Mouse (Mus musculus) stomach, embryonic 14.5 days (tissue): ENCODE data around the gene Sort1. TPM values are rescaled to one million over a fixed set of nuclear protein-coding genes. Genes with fewer than 3 reads are reported as not detected.

Experiments
- ATAC-seq: fragments of 200-750 bp; cut with Nextera tagmentation; 2 replicates; pipeline ENCODE4 v1.8.0; 2017; ENCODE audit warnings: low read depth, moderate TSS enrichment; ENCODE audit not compliant: insufficient number of reproducible peaks, insufficient read depth, low FRiP score
- H3K27ac ChIP-seq: fragments of 300-500 bp; sonication (generic); 2 replicates; pipeline ENCODE4 v1.5.1; 2014; ENCODE audit warnings: mild to moderate bottlenecking, low read length, moderate library complexity, mixed read lengths
- H3K27me3 ChIP-seq: fragments of 300-500 bp; sonication (generic); 2 replicates; pipeline ENCODE4 v1.6.1; 2014; ENCODE audit warnings: low read length, control low read depth, mixed read lengths; ENCODE audit not compliant: control insufficient read depth, insufficient read depth
- H3K36me3 ChIP-seq: fragments of 300-500 bp; sonication (generic); 2 replicates; pipeline ENCODE4 v1.6.1; 2014; ENCODE audit warnings: mild to moderate bottlenecking, control low read depth, low read length, moderate library complexity, mixed read lengths; ENCODE audit not compliant: control insufficient read depth, insufficient read depth
- H3K4me1 ChIP-seq: fragments of 300-500 bp; sonication (generic); 2 replicates; pipeline ENCODE4 v1.6.1; 2014; ENCODE audit warnings: low read length, control low read depth, mixed read lengths; ENCODE audit not compliant: control insufficient read depth, insufficient read depth
- H3K4me2 ChIP-seq: fragments of 300-500 bp; sonication (generic); replicated peaks from 2 replicates; pipeline ENCODE4 v1.6.1; 2014; ENCODE audit warnings: low read depth, low read length, control low read depth
- H3K4me3 ChIP-seq: fragments of 300-500 bp; sonication (generic); 2 replicates; pipeline ENCODE4 v1.5.1; 2014; ENCODE audit warnings: low read depth, low read length, control low read depth
- H3K9ac ChIP-seq: fragments of 300-500 bp; sonication (generic); replicated peaks from 2 replicates; pipeline ENCODE4 v1.6.1; 2014; ENCODE audit warnings: low read depth, mild to moderate bottlenecking, control low read depth, low read length, moderate library complexity, mixed read lengths
- H3K9me3 ChIP-seq: fragments of 300-500 bp; sonication (generic); 2 replicates; pipeline ENCODE4 v1.6.1; 2016; ENCODE audit warnings: low read depth, low read length, control low read depth; ENCODE audit not compliant: control insufficient read depth
- WGBS: fragments of 180-500 bp; shearing (Covaris S2); extraction: QIAGEN DNeasy Blood & Tissue Kit; methylation state at CpG from one replicate; pipeline ENCODE4 v1.1.7; 2014; 5-methylcytosine and 5-hydroxymethylcytosine counted together
- polyA plus RNA-seq: library from polyadenylated mRNA; unstranded; fragments of >200 nt; fragmentation: Nextera tagmentation; extraction: Ambion mirVana; gene quantifications from 2 replicates; pipeline ENCODE4 v1.2.1, GENCODE M21; 2014

Gene Sort1
- polyA plus RNA-seq, 1 experiment from 2014 or later = 12.3 TPM

DNA sequence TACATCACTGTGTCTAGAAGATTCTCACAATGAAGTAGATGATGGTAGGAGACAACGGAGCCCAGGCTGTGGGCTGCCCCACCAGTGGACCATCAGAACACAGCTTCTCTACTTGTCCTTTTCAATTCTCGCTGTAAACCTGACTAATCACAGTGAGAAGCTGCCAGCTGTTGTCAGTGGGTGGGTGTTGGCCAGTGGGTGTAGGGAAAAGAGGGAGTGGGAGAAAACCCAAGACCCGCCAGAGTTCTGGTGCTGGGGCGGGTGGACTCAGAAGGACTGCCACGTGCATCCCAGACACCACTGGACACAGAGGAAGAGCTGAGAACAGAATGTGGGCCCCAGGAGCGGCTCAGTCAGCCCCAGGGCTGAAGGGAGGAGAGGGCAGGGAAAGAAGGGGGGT, 46.9 kb downstream of the Sort1 start:
- Histone ChIP-seq H3K4me2 (no peak overlapping the region), H3K9me3 (no peaks in the 10 kb centered on the region), H3K27me3 (no peaks in the 10 kb centered on the region), H3K9ac (no peak overlapping the region), H3K4me3 (no peak overlapping the region), H3K27ac (no peak overlapping the region), H3K4me1 (peaks cover 2% of the 10 kb centered on the region; the same call in 1 of the 2 replicates), H3K36me3 (peaks cover 18% of the 10 kb centered on the region)
- WGBS = 88% methylated on average over 6 of the region's 6 CpGs
- ATAC-seq = no peak

DNA sequence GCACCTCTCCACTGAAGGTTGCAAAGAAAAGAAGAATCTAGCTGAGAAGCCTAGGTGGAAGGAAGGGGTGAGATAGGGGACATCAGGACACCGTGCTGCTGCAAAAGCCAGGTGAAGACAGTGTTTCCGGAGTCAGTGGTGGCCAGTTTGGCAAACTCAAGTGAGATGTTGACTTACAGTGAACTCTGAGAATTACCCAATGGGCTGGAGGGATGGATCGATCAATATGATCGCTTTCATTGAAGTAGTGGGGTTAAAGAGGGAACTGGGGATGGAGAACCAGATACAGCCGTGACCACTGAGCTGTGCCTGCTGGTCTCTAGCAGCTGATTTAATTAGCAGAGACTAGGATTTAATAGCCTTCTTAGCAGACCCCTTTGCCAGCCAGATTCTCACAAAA, 53.0 kb downstream of the Sort1 start:
- no peak overlapping the region for H3K4me3 ChIP-seq
- no peak overlapping the region for H3K27ac ChIP-seq
- peaks cover 38% of the 10 kb centered on the region for H3K36me3 ChIP-seq
- no peak overlapping the region for H3K4me2 ChIP-seq
- H3K9me3 ChIP-seq = no peaks in the 10 kb centered on the region
- 91% methylated on average over 5 of the region's 5 CpGs for WGBS
- H3K9ac ChIP-seq = no peak overlapping the region
- no peaks in the 10 kb centered on the region for H3K4me1 ChIP-seq
- no peak for ATAC-seq
- no peaks in the 10 kb centered on the region for H3K27me3 ChIP-seq

DNA sequence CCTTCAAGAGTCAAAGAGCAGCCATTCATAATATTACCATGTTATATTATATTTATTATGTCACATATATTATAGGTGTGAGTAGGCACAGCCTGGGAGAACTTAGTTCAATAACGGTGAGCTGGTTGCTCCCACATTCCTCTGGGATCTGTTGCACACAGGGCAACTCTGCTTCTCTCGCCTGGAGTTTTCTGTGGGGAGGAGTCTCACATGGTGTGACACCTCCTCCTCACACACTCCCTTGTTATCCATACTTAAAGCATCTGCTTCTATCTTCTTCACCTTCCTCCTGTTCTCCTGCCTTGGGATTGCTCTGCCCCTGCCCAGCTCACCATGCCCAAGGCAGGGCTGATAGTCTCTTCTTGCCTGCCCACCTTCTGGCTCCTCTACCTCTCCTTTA, 57.2 kb downstream of the Sort1 start:
- no peak for ATAC-seq
- H3K27me3 ChIP-seq = no peaks in the 10 kb centered on the region
- H3K4me2 ChIP-seq = no peak overlapping the region
- no peak overlapping the region for H3K4me3 ChIP-seq
- no peak overlapping the region for H3K9ac ChIP-seq
- H3K9me3 ChIP-seq = no peaks in the 10 kb centered on the region
- peaks cover 31% of the 10 kb centered on the region for H3K36me3 ChIP-seq
- H3K27ac ChIP-seq = no peak overlapping the region
- no peaks in the 10 kb centered on the region for H3K4me1 ChIP-seq
- WGBS = 75% methylated on average over 2 of the region's 2 CpGs

DNA sequence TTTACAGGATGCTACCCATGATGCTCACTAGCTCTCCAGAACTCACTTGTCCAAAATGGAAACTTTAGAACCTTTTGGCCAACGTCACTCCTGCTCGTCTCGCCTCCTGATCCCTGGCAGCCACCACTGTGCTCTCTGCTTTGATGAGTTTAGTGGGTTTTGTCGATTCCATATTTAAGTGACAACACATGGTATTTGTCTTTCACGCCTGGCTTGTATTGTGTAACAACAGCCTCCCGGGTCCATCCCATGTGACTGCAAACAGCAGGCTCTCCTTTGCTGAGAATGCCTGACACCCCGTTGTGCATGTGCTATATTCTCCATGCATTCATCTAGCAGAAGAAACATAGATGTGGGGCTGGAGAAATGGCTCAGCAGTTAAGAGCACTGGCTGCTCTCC, 58.3 kb downstream of the Sort1 start:
- Histone ChIP-seq H3K9me3 (no peaks in the 10 kb centered on the region), H3K27ac (no peak overlapping the region), H3K4me2 (no peak overlapping the region), H3K27me3 (no peaks in the 10 kb centered on the region), H3K9ac (no peak overlapping the region), H3K4me1 (no peaks in the 10 kb centered on the region), H3K36me3 (peaks cover 37% of the 10 kb centered on the region), H3K4me3 (no peak overlapping the region)
- no peak for ATAC-seq
- WGBS = 82% methylated on average over 7 of the region's 7 CpGs

DNA sequence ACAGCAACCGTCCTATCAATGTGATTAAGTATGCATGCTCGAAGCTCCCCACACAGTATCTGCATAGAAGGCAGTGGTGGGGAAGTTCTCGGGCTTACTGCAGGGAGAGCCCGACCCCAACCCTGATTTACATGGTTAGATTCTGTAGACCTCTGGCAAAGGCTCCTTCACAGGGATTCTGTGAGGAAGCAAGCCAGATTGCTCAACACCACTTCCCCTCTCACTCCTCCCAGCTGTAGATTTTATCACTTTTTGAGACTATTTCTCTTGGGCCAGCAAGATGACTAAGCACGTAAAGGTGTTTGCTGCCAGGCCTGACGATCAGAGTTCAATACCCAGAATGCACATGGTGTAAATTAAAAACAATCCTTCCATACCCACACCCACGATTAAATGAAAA, 62.0 kb downstream of the Sort1 start:
- ATAC-seq = no peak
- no peak overlapping the region for H3K4me2 ChIP-seq
- H3K9me3 ChIP-seq = no peaks in the 10 kb centered on the region
- WGBS = 88% methylated on average over 7 of the region's 7 CpGs
- peaks cover 31% of the 10 kb centered on the region for H3K36me3 ChIP-seq
- H3K4me3 ChIP-seq = no peak overlapping the region
- H3K27me3 ChIP-seq = no peaks in the 10 kb centered on the region
- H3K4me1 ChIP-seq = no peaks in the 10 kb centered on the region
- H3K27ac ChIP-seq = no peak overlapping the region
- H3K9ac ChIP-seq = no peak overlapping the region

DNA sequence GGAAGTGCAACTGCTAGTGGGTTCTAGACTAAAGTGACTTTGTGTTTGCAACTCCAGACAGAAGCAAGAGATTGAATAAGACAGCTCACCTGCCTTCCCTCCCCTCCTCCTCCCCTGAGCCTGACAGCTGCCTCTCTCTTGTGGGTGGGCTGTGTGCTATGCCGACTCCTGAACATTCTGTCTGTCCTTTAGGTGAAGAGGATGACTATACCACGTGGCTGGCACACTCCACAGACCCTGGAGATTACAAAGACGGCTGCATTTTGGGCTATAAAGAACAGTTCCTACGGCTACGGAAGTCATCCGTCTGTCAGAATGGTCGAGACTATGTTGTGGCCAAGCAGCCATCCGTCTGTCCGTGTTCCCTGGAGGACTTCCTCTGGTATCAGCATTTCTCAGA, 64.5 kb downstream of the Sort1 start:
- H3K36me3 ChIP-seq = peaks cover 28% of the 10 kb centered on the region
- no peaks in the 10 kb centered on the region for H3K4me1 ChIP-seq
- no peak overlapping the region for H3K4me2 ChIP-seq
- WGBS = 75% methylated on average over 9 of the region's 9 CpGs
- ATAC-seq = no peak
- H3K27ac ChIP-seq = no peak overlapping the region
- H3K9ac ChIP-seq = no peak overlapping the region
- no peaks in the 10 kb centered on the region for H3K9me3 ChIP-seq
- H3K27me3 ChIP-seq = no peaks in the 10 kb centered on the region
- H3K4me3 ChIP-seq = no peak overlapping the region

DNA sequence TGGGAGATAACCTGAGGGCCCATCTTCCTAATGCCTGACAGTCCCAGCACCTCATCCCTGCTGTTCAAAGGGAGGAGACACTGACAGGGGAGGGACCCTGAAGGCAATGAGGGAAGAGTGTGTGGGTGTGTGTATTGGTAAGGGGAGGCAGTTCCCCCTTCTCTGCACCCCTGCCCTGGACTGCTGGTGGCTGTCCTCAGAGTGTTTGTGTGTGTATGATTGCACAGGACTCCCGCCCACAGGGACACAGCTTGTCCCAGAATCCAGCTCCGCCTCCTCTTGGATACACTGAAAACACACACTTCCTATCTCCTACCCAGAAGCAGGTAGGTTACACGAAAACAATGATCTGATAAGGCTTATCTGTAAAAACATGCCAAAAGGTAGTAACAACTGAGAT, 71.4 kb downstream of the Sort1 start:
- no peaks in the 10 kb centered on the region for H3K9me3 ChIP-seq
- 85% methylated on average over 3 of the region's 3 CpGs for WGBS
- H3K36me3 ChIP-seq = peaks cover 29% of the 10 kb centered on the region; the same call in 1 of the 2 replicates
- no peaks in the 10 kb centered on the region for H3K27me3 ChIP-seq
- H3K4me1 ChIP-seq = no peaks in the 10 kb centered on the region
- ATAC-seq = no peak
- no peak overlapping the region for H3K27ac ChIP-seq
- no peak overlapping the region for H3K4me2 ChIP-seq
- no peak overlapping the region for H3K9ac ChIP-seq
- H3K4me3 ChIP-seq = no peak overlapping the region

DNA sequence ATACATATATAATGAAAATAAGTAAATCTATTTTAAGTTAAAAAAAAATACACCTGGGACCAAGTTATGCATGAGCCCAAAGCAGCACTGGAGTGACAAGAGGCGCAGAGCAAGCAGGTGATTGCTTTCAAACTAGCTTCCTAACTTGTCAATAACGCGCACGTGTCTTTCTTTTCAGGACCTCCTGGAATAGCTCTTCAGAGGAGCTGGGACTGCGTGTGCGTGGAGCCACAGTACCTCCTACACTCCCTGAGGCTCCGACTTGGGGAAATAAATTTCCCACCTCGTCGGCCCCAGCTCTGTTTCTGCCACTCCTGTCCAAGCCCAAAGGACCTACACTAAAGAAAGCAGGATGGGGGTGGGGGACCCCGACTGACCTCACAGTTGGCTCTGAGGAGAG, 73.2 kb downstream of the Sort1 start:
- Histone ChIP-seq H3K9ac (no peak overlapping the region), H3K27me3 (no peaks in the 10 kb centered on the region), H3K9me3 (no peaks in the 10 kb centered on the region), H3K4me2 (no peak overlapping the region), H3K27ac (no peak overlapping the region), H3K4me1 (no peaks in the 10 kb centered on the region), H3K36me3 (peaks cover 20% of the 10 kb centered on the region; the same call in 1 of the 2 replicates), H3K4me3 (no peak overlapping the region)
- no peak for ATAC-seq
- WGBS = 85% methylated on average over 10 of the region's 10 CpGs

DNA sequence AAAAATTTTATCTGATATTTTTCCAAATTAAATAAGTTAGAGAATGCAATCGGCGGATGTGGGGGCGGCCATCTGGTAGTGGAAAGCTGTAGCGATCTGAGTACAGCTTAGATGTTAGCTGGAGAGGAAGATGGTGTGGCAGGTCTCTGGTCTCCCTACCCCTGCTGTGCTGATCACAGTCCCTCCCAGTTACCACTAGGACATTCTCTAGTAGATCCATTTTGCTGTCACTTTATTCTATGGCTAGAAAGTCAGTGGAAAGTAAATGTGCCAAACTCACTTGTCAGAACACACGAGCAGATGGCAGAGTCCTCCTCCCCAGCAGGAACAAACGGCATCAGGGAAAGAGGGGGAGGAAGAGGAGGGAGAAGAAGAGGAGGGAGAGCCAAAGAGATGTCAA, 74.6 kb downstream of the Sort1 start:
- H3K4me1 ChIP-seq = no peaks in the 10 kb centered on the region
- WGBS = 73% methylated on average over 6 of the region's 6 CpGs
- no peak overlapping the region for H3K27ac ChIP-seq
- H3K9me3 ChIP-seq = no peaks in the 10 kb centered on the region
- H3K4me2 ChIP-seq = no peak overlapping the region
- ATAC-seq = no peak
- H3K9ac ChIP-seq = no peak overlapping the region
- H3K36me3 ChIP-seq = peaks cover 16% of the 10 kb centered on the region; the same call in 1 of the 2 replicates
- no peak overlapping the region for H3K4me3 ChIP-seq
- no peaks in the 10 kb centered on the region for H3K27me3 ChIP-seq
